Mouse (Mus musculus) left cerebral cortex, postnatal 36 days (tissue): ENCODE results near the gene Cxcl5. TPM values are rescaled to one million over a fixed set of nuclear protein-coding genes. Genes with fewer than 3 reads are reported as not detected.

Source experiments
- DNase-seq, 2 experiments: peaks; one replicate each; pipeline ENCODE4 v3.0.0; 2021 to 2022; ENCODE audit warnings: low spot score in 2 of 2, mixed read lengths in 1 of 2
- intact Hi-C: fragments of 180-260 bp; cut with DNase I; formaldehyde crosslinking; loops from one replicate; pipeline ENCODE4 v1.15.1; 2025
- total RNA-seq, 2 experiments: library from RNA; stranded (reverse); gene quantifications; 2 replicates each; pipeline ENCODE4 v1.2.3; 2021

The Cxcl5 gene
- under 1 TPM in 1 of 2 experiments, not detected in 1; 0.20 TPM for total RNA-seq

- peak in 1 of 2 experiments; percentile 26 for DNase-seq
- intact Hi-C loops: no loop called here
Measured at GRCm38 (mm10) chr5:90759077-90760065, at the start of gene Cxcl5. TSS of gene Cxcl5 (plus strand) at chr5:90759360.

GRCm38 (mm10) chr5:90711409-90711808, 47.8 kb upstream of the Cxcl5 start:
- intact Hi-C loops: no loop called here
- DNase-seq: no peak

- no peak for DNase-seq
- intact Hi-C loops: no loop called here
Measured at GRCm38 (mm10) chr5:90717937-90718336, 41.2 kb upstream of the Cxcl5 start.

- intact Hi-C loops: no loop called here
- DNase-seq: no peak
Measured at GRCm38 (mm10) chr5:90722656-90723055, 36.5 kb upstream of the Cxcl5 start.

- intact Hi-C loops: no loop called here
- DNase-seq: no peak
Measured at GRCm38 (mm10) chr5:90728254-90728653, 30.9 kb upstream of the Cxcl5 start.

GRCm38 (mm10) chr5:90731480-90731879, 27.7 kb upstream of the Cxcl5 start:
- intact Hi-C loops: no loop called here
- DNase-seq: no peak

GRCm38 (mm10) chr5:90742029-90742428, 17.1 kb upstream of the Cxcl5 start:
- DNase-seq: no peak
- intact Hi-C loops: no loop called here

GRCm38 (mm10) chr5:90753934-90754333, 5.2 kb upstream of the Cxcl5 start:
- intact Hi-C loops: no loop called here
- DNase-seq: no peak

- intact Hi-C loops: no loop called here
Measured at GRCm38 (mm10) chr5:90758020-90758605, 1.0 kb upstream of the Cxcl5 start.

GRCm38 (mm10) chr5:90760303-90760702, 1.1 kb downstream of the Cxcl5 start:
- no peak for DNase-seq
- intact Hi-C loops: no loop called here

More at GRCm38 (mm10) chr5:90758020-90758605, 1.0 kb upstream of the Cxcl5 start:
- no peak for DNase-seq

GRCm38 (mm10) chr5:90760844-90761243, 1.7 kb downstream of the Cxcl5 start:
- intact Hi-C loops: no loop called here
- DNase-seq: no peak

- no peak for DNase-seq
- intact Hi-C loops: no loop called here
Measured at GRCm38 (mm10) chr5:90761834-90762233, 2.7 kb downstream of the Cxcl5 start.

- intact Hi-C loops: no loop called here
- DNase-seq: no peak
Measured at GRCm38 (mm10) chr5:90763912-90764665, 4.9 kb downstream of the Cxcl5 start.

GRCm38 (mm10) chr5:90765821-90766606, 6.9 kb downstream of the Cxcl5 start:
- intact Hi-C loops: no loop called here
- no peak for DNase-seq

GRCm38 (mm10) chr5:90768218-90768617, 9.1 kb downstream of the Cxcl5 start, which contains the start of gene Ppbp:
TSS of gene Ppbp (plus strand) at chr5:90768518.
- intact Hi-C loops: no loop called here
- no peak for DNase-seq

- DNase-seq: no peak
- intact Hi-C loops: no loop called here
Measured at GRCm38 (mm10) chr5:90771369-90771768, 12.2 kb downstream of the Cxcl5 start.

GRCm38 (mm10) chr5:90771880-90772653, 12.9 kb downstream of the Cxcl5 start, which contains the start of gene Pf4:
TSS of gene Pf4 (plus strand) at chr5:90772435.
- intact Hi-C loops: no loop called here
- no peak for DNase-seq

GRCm38 (mm10) chr5:90775562-90775961, 16.4 kb downstream of the Cxcl5 start:
- DNase-seq: no peak
- intact Hi-C loops: no loop called here
